Mouse (Mus musculus): ENCODE data around the gene Zfp668.

- TF ChIP-seq FLI1 (IDR thresholded peaks at IDR 0.05; ENCODE audit: low read length), result no peak
- no peak for TF ChIP-seq GATA1 (IDR thresholded peaks at IDR 0.05; ENCODE audit: borderline replicate concordance, low read length)
Measured at GRCm38 (mm10) chr7:127907939-127908338, 31.3 kb upstream of the Zfp668 start.
